Mouse (Mus musculus) spleen, postnatal 10 days (tissue): ENCODE measurements around the gene Gm16430.
"Not testable (repeated sequence)": the region's sequence is repeated elsewhere in the genome, so short reads cannot be mapped to it uniquely, and the experiment has no call there.

Experiments
- DNase-seq, 2 experiments: peaks; one replicate each; pipeline ENCODE4 v3.0.0; 2021 to 2022; ENCODE audit warnings: low spot score in 2 of 2

The Gm16430 gene

DNA sequence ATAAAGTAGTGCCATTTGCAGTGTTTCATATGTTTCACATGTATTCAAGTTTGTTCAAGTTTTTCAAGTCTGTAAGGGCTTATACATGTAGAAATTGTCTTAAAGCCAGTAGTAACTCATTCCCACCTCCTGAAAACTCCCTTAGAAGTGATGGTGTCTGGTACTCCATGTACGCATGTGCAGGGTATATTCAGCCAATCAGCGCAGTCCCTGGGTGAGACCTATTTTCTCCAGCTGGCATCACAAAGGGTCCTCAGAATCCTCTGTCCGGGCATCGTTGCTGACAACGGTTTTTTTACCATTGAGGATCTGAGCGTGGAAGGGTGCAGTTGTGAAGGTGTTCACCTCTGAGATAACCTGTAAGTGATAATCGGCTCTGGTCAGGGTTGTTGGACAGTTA, at the start of gene Gm16430:
Gene Gm16430 (plus strand): TSS at position 301 of the 400 bp plus-strand sequence.
- DNase-seq: not testable (repeated sequence)
